Mouse (Mus musculus) splenic B cell, adult 2 months (primary cell): ENCODE results near the gene Mtus2.
A peak's percentile ranks its signal among the peaks of the same experiment; 100 is the strongest.
"Not testable (repeated sequence)": the region's sequence is repeated elsewhere in the genome, so short reads cannot be mapped to it uniquely, and the experiment has no call there.

Experiments
- DNase-seq: peaks from one replicate; pipeline ENCODE4 v3.0.0-alpha.2; 2011; ENCODE audit warnings: low read depth, low spot score
- H3K27me3 ChIP-seq: 2 replicates; pipeline ENCODE4 v1.6.1; 2012; ENCODE audit warnings: mild to moderate bottlenecking, low read length, moderate library complexity, mixed read lengths; ENCODE audit not compliant: control insufficient read depth, poor library complexity, insufficient read depth, severe bottlenecking
- H3K36me3 ChIP-seq: 2 replicates; pipeline ENCODE4 v1.6.1; 2012; ENCODE audit warnings: mild to moderate bottlenecking, low read length, moderate library complexity, mixed read lengths; ENCODE audit not compliant: control insufficient read depth, poor library complexity, insufficient read depth, severe bottlenecking

Mtus2 gene

GRCm38 (mm10) chr5:147945000-147945666 lies 12.0 kb upstream of the Mtus2 start:
- no peaks in the 10 kb centered on the region for H3K27me3 ChIP-seq
- peak; percentile 41 for DNase-seq

GRCm38 (mm10) chr5:147949881-147950280 lies 7.2 kb upstream of the Mtus2 start:
- no peaks in the 10 kb centered on the region for H3K36me3 ChIP-seq
- H3K27me3 ChIP-seq = no peaks in the 10 kb centered on the region

More at GRCm38 (mm10) chr5:147945000-147945666, 12.0 kb upstream of the Mtus2 start:
- H3K36me3 ChIP-seq = no peaks in the 10 kb centered on the region

GRCm38 (mm10) chr5:147951751-147952150 lies 5.4 kb upstream of the Mtus2 start:
- Histone ChIP-seq H3K36me3 (no peaks in the 10 kb centered on the region), H3K27me3 (no peaks in the 10 kb centered on the region)
- DNase-seq = no peak

More at GRCm38 (mm10) chr5:147949881-147950280, 7.2 kb upstream of the Mtus2 start:
- DNase-seq = no peak

GRCm38 (mm10) chr5:147953181-147953580 lies 3.9 kb upstream of the Mtus2 start:
- not testable (repeated sequence) for H3K36me3 ChIP-seq, DNase-seq, H3K27me3 ChIP-seq

GRCm38 (mm10) chr5:147955671-147956070 lies 1.4 kb upstream of the Mtus2 start:
- H3K27me3 ChIP-seq = no peaks in the 10 kb centered on the region
- no peaks in the 10 kb centered on the region for H3K36me3 ChIP-seq
- DNase-seq = no peak

GRCm38 (mm10) chr5:147956421-147956820 lies 699 bp upstream of the Mtus2 start:
- no peak for DNase-seq
- Histone ChIP-seq H3K27me3 (no peaks in the 10 kb centered on the region), H3K36me3 (no peaks in the 10 kb centered on the region)

- DNase-seq = no peak
- no peaks in the 10 kb centered on the region for H3K27me3 ChIP-seq
- no peaks in the 10 kb centered on the region for H3K36me3 ChIP-seq
These were observed 612 bp downstream of the Mtus2 start for GRCm38 (mm10) chr5:147957592-147958271.

- H3K27me3 ChIP-seq = no peaks in the 10 kb centered on the region
- H3K36me3 ChIP-seq = no peaks in the 10 kb centered on the region
- no peak for DNase-seq
These were observed 1.4 kb downstream of the Mtus2 start for GRCm38 (mm10) chr5:147958552-147958951.

GRCm38 (mm10) chr5:147959088-147959487 lies 2.0 kb downstream of the Mtus2 start:
- Histone ChIP-seq H3K27me3 (no peaks in the 10 kb centered on the region), H3K36me3 (no peaks in the 10 kb centered on the region)
- DNase-seq = no peak

GRCm38 (mm10) chr5:147960793-147961192 lies 3.7 kb downstream of the Mtus2 start:
- Histone ChIP-seq H3K27me3 (no peaks in the 10 kb centered on the region), H3K36me3 (no peaks in the 10 kb centered on the region)
- DNase-seq = no peak

- Histone ChIP-seq H3K27me3 (no peaks in the 10 kb centered on the region), H3K36me3 (no peaks in the 10 kb centered on the region)
- DNase-seq = no peak
These were observed 6.9 kb downstream of the Mtus2 start for GRCm38 (mm10) chr5:147963820-147964580.

- no peak for DNase-seq
- no peaks in the 10 kb centered on the region for H3K27me3 ChIP-seq
- no peaks in the 10 kb centered on the region for H3K36me3 ChIP-seq
These were observed 7.7 kb downstream of the Mtus2 start for GRCm38 (mm10) chr5:147964776-147965175.

GRCm38 (mm10) chr5:147966646-147967045 lies 9.5 kb downstream of the Mtus2 start:
- H3K27me3 ChIP-seq = no peaks in the 10 kb centered on the region
- H3K36me3 ChIP-seq = no peaks in the 10 kb centered on the region
- no peak for DNase-seq

GRCm38 (mm10) chr5:147969566-147969965 lies 12.4 kb downstream of the Mtus2 start:
- H3K36me3 ChIP-seq = no peaks in the 10 kb centered on the region
- H3K27me3 ChIP-seq = no peaks in the 10 kb centered on the region
- DNase-seq = no peak

GRCm38 (mm10) chr5:147976001-147976400 lies 18.9 kb downstream of the Mtus2 start:
- Histone ChIP-seq H3K36me3 (no peaks in the 10 kb centered on the region), H3K27me3 (no peaks in the 10 kb centered on the region)
- DNase-seq = no peak
